In the genomic region with DNA sequence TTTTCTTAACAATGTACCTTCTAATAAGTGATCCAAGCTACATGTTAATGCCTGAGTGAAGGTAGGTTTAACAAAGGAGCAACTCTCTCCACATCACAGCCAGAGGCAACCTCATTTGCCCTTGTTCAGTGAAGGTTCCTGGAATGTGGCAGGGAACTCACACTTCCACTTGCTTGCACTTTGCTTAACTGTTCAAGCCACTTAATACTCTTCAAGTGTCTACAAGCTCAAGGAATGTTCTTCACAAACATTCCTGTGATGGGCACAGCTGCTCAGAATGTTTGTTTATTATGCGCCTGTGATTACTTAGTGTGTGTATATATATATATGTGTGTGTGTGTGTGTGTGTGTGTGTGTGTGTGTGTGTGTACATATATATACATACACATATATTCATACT, we compare ENCODE assay signal across 15 mouse cellular contexts.
"Had no signal": no experiment of that assay in that cellular context is flagged by ENCODE, and none has a peak within 500 bp of the region (broad histone marks: within the 10 kb centered on the region; RNA-seq: fewer than 3 reads in every experiment).

No protein-coding gene starts in this region.

- H3K4me3 ChIP-seq: left cerebral cortex, adult 2 months; limb, embryonic 15.5 days; liver, embryonic 12.5 days; myocyte; stomach, embryonic 15.5 days had no signal

- H3K9me3 ChIP-seq: limb, embryonic 15.5 days; liver, embryonic 12.5 days; stomach, embryonic 15.5 days had no signal

- H3K4me2 ChIP-seq: limb, embryonic 15.5 days; liver, embryonic 12.5 days; stomach, embryonic 15.5 days had no signal

- H3K36me3 ChIP-seq: limb, embryonic 15.5 days; liver, embryonic 12.5 days; stomach, embryonic 15.5 days had no signal

- H3K4me1 ChIP-seq: limb, embryonic 15.5 days; liver, embryonic 12.5 days; stomach, embryonic 15.5 days had no signal

- ATAC-seq: hindbrain, embryonic 16.5 days; inflammation-experienced regulatory T-cells, adult 6 months; liver, embryonic 12.5 days had no signal

- H3K27me3 ChIP-seq: limb, embryonic 15.5 days; liver, embryonic 12.5 days; stomach, embryonic 15.5 days had no signal

- H3K27ac ChIP-seq: left cerebral cortex, adult 2 months; limb, embryonic 15.5 days; liver, embryonic 12.5 days; stomach, embryonic 15.5 days had no signal

- H3K9ac ChIP-seq: limb, embryonic 15.5 days; liver, embryonic 12.5 days; stomach, embryonic 15.5 days had no signal

- DNase-seq: kidney, adult 11 months; kidney, adult 9 months; kidney, postnatal 10 days; midbrain, embryonic 14.5 days; retina, postnatal 1 day; right cerebral cortex, postnatal 4 days; thymus, adult 2 months; thymus, postnatal 36 days had no signal
